Mouse (Mus musculus) frontal cortex, adult (tissue): ENCODE data around the gene Olfr609.
"Not testable (repeated sequence)": the region's sequence is repeated elsewhere in the genome, so short reads cannot be mapped to it uniquely, and the experiment has no call there.

Experiments
- ATAC-seq: cut with Nextera tagmentation; 2 replicates; pipeline ENCODE4 v1.9.2; 2017; ENCODE audit warnings: mild to moderate bottlenecking, moderate library complexity, mixed read lengths; ENCODE audit not compliant: low TSS enrichment

Gene Olfr609

DNA sequence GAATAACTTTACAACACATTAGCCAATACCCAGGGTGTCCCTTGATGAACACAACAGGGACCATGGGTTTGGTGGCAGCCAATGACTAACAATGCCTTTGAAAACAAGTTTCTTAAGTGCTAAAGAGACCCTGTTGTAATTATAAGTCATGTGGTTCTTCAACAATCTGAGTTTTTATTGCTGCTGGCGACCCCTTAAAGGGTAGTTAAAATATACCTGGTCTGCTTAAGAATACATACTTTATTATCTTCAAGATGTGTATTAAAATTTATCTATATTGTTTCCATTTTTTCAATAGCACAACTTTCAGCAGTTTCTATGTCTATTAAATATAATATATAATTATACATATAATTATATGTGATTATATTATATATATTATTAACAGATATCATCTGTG, at the start of gene Olfr609:
Gene Olfr609 (minus strand): TSS at position 101 of the 400 bp plus-strand sequence.
- no peak for ATAC-seq

- ATAC-seq, result not testable (repeated sequence)
Observed at GRCm38 (mm10) chr7:103542617-103543016, 44.8 kb upstream of the Olfr609 start, which contains the start of gene Olfr612. TSS of gene Olfr612 (minus strand) at chr7:103542717.

GRCm38 (mm10) chr7:103520746-103521145, 22.9 kb upstream of the Olfr609 start, which contains the start of gene Olfr611:
TSS of gene Olfr611 (minus strand) at chr7:103520846.
- ATAC-seq, result not testable (repeated sequence)

DNA sequence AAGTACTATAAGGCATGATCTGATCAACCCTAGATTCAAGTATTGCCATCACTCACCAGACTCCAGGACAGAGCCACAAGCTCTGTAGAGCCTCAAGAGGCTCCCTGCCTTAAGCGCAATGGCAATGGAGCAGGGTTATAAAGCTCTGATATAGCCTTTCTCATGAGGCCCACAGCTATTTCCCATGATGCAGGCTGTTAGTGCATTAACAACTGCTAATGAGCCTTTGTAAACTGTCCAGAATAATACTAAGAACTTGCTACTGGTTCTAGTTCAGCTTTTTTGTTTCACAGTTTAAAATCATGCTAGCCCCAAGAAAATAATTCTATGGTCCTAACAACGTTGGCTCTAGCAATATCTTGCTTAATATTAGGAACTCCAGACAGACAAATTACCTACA, 14.2 kb upstream of the Olfr609 start, which contains the start of gene Olfr610:
Gene Olfr610 (minus strand): TSS at position 101 of the 400 bp plus-strand sequence.
- no peak for ATAC-seq

DNA sequence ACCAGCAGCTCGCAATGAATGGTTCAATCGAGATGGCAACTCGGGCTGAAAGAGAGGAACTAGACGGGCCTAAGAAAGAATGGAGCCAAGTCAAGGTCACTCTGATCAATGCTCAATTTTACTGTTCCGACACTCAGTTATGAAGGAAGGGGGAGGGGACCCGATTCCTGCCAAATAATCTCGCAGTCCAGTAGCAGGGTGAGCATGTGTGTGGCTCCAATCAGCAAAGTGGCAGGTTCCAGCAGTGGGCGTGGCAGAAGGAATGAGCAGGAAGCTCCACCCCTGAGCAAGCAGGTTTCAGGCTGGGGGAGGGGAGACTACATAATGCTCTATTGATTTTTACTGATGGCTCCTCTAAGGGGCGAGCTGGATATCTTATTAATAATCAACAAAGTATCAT, 20.8 kb downstream of the Olfr609 start:
- not testable (repeated sequence) for ATAC-seq

DNA sequence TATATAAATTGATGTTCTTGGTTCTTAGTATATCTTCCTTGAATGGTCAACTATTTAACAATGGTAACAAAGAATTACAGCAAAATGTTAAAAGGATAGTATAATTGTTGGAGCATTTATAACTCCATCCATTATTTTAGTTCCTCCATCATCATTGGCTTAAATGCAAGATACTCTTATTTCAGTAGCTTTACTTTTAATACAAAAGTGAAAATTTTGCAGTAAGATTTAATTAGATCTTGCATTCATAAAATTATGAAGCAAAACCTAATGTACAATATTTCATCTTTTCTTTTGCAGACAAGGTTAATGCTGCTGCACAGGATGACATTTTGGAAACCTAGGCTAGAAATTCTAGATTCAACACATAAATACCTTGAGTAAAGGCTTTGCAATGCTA, 28.3 kb downstream of the Olfr609 start, which contains the start of gene Olfr608:
Gene Olfr608 (plus strand): TSS at position 301 of the 400 bp plus-strand sequence.
- no peak for ATAC-seq

- no peak for ATAC-seq
Observed at GRCm38 (mm10) chr7:103460590-103460989, 37.3 kb downstream of the Olfr609 start.

DNA sequence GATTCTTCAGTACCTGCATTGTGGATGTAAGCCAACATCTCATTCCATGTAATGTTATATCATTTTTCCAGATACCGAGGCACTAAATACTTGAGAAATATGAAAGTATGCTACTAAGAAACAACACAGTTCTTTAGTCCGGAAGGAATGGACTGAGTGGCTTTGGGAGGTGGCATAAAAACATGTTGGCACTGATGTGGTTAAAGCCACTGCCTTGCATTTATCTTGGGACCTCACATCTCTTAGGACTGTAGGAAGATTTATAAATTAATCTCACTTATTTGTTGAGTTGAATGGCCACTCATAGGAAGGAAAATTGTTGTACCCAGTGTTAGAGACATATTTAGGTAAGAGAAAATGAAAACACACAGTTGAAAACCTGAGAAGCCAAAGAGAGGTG, 49.1 kb downstream of the Olfr609 start, which contains the start of gene Olfr606:
Gene Olfr606 (plus strand): TSS at position 301 of the 400 bp plus-strand sequence.
- no peak for ATAC-seq

- no peak for ATAC-seq
Observed at GRCm38 (mm10) chr7:103445339-103445738, 52.5 kb downstream of the Olfr609 start, which contains the start of gene Olfr605. TSS of gene Olfr605 (minus strand) at chr7:103445439.
